Mouse (Mus musculus) mature B cell (primary cell): ENCODE data around the gene Myl9.
"Not testable (repeated sequence)": the region's sequence is repeated elsewhere in the genome, so short reads cannot be mapped to it uniquely, and the experiment has no call there.

Source experiments
- in situ Hi-C: fragments of 300-500 bp; cut with MboI; formaldehyde crosslinking; loops from 2 replicates; pipeline ENCODE4 v1.14.3; 2019

Gene Myl9

GRCm38 (mm10) chr2:156784016-156784585 is 8.9 kb downstream of the Myl9 start:
- in situ Hi-C loops = no loop called here

GRCm38 (mm10) chr2:156784891-156785290 is 9.7 kb downstream of the Myl9 start:
- in situ Hi-C loops = no loop called here

DNA sequence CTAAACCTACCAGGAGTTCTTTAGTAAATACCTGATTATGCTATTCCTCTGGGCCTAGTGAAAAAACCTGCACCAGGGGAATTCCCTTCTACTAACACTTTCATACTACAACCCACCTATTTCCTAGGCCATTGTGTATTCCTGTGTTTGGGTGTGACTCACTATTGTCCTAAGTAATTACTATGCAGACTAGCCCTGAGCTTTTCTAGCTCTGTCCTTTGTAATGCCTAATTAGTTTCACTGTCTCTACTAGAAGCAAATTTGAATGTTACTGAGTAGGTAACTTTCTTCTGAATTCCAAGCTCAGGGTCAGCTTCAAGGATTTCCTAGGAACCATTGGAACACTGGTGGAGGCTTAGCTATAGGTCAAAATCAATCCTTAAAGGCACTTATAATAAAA is 11.1 kb downstream of the Myl9 start:
- in situ Hi-C loops = not testable (repeated sequence)

- in situ Hi-C loops = no loop called here
Observed at GRCm38 (mm10) chr2:156787090-156787775, 12.0 kb downstream of the Myl9 start.

GRCm38 (mm10) chr2:156787776-156788105 is 12.5 kb downstream of the Myl9 start:
- in situ Hi-C loops = no loop called here

- in situ Hi-C loops = no loop called here
Observed at GRCm38 (mm10) chr2:156788836-156789235, 13.6 kb downstream of the Myl9 start.

DNA sequence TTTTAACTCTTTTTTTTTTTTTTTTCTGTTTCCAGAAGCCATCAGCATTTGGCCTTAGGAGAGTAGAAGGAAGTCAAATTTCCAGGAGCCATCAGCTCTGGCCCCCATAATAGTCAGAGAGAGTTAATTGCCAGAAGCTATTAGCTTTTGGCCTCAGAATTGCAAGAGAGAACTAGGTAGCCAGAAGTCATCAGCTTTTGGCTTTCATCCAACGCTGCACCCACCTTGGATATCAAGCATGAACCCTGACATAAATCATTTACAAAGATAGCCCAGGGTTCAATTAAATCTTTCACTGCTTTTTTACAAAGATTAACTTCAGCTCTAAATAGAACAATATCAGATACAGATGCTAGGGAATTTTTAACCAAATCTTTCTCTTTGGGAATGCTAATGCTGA is 23.3 kb downstream of the Myl9 start:
- in situ Hi-C loops = no loop called here

DNA sequence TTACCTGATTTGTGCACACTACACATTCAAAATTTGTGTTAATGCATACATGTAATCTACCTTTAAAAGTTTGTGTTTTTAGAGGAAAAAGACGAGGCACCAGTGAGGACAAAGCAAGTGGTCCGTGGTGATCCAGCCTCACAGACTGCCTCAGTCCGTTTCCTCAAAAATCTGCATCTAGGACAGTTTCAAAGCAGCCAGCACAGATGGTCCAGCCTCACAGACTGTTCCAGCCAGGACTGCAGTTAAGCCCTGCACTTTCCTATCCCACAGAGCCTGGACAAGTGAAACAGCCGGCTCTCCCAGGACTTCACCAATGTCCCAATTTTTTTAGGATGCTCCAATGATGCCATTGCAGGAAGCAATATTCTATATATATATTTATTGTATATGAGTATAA is 25.8 kb downstream of the Myl9 start:
- in situ Hi-C loops = no loop called here

DNA sequence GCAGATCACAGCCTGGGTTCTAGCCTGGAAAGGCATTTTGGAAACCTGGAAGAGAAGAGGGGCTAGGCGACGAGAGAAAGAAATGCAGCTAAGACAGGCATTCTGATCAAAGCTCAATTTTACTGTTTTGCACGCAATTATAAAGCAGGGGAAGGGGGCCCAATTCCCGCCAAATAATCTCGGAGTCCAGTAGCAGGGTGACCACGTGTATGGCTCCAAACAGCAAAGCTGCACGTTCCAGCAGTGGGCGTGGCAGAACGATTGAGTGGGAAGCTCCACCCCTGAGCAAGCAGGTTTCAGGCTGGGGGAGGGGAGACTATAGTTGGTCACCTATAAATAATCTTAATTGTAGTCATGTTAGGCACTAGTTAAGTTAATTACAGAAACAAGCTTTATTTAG is 26.9 kb downstream of the Myl9 start:
- in situ Hi-C loops = not testable (repeated sequence)

GRCm38 (mm10) chr2:156803698-156804372 is 28.6 kb downstream of the Myl9 start:
- in situ Hi-C loops = no loop called here

DNA sequence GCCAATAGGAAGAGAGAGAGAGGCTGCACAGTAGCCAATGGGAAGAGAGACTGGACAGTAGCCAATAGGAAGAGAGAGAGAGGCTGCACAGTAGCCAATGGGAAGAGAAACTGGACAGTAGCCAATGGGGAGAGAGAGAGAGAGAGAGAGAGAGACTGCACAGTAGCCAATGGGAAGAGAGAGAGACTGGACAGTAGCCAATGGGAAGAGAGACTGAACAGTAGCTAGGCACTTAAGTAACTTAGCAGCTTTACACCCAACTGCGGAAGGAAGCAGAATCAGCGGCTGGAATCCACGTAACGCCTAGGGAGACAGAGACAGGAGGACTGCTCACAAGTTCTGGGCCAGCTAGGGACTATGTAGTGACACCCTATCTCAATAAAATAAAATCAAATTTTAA is 29.4 kb downstream of the Myl9 start:
- in situ Hi-C loops = no loop called here

DNA sequence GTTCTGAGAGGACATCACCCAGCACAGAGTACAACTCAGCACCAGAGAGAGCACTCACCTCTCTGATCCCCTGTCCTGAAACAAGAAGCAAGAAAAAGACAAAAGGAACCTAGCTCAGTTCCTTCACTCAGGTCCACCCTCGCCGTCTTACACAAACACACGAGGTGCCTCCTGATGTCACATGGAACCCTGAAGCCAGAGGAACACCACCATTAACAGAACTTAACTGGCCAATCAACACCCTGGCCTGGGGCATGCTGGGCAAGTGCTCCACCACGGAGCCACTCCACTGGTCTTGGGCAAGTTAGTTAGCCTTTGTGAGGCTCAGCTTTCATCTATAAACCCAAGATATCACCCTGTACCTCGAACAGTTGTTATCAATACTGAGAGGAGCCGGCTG is 31.7 kb downstream of the Myl9 start:
- in situ Hi-C loops = no loop called here

DNA sequence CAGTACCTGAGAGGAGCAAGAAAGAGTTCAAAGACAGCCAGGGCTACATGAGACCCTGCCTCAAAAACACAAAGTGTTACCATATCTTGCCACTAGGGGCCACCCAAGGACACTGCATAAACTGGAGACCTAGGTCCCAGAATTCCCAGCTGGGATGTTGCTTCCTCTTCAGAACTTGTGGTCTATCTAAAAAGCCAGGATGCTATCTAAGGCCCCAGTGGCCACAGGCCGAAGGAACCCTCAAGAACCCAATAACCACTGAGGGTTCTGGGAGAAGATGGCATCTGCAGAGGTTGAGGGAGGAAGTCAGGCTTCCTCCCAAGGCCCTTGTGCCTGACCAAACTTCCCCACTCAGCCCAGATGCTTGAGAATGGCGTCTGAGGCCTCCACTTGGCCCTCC is 34.4 kb downstream of the Myl9 start:
- in situ Hi-C loops = no loop called here

DNA sequence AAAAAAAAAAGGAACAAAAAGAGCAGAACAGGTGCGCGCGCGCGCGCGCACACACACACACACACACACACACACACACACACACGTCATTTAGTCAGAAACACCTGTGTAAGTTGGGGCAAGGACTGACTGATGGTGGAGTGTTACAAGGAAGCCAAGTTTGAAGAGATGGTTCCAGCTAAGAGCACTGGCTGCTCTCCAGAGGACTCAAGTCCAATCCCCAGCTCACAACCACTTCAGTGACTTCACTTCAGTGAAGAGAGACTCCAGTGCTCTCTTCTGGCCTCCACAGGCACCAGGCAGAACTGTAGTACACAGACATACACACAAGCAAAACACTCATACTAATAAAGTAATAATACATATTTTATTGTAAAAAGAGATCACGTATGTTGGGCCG is 35.5 kb downstream of the Myl9 start:
- in situ Hi-C loops = no loop called here

DNA sequence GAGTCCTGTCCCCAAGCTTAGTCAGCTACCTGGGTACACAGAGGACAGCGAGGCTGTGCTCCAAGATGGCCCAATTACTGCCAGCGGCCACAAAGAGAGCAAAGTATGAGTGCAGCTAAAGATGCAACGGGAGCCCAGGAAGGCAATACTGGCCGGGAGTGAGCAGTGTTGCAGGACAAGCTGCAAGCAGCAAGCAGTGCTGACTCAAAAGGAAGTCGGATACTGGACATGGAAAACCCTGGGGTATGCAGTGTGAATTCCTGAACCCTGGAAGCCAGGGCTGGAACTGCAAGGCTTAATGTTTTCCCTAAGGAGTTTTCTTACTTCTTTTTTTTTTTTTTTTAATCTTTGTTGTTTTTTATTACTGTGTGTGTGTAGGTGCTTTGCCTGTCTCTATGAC is 36.3 kb downstream of the Myl9 start:
- in situ Hi-C loops = no loop called here

DNA sequence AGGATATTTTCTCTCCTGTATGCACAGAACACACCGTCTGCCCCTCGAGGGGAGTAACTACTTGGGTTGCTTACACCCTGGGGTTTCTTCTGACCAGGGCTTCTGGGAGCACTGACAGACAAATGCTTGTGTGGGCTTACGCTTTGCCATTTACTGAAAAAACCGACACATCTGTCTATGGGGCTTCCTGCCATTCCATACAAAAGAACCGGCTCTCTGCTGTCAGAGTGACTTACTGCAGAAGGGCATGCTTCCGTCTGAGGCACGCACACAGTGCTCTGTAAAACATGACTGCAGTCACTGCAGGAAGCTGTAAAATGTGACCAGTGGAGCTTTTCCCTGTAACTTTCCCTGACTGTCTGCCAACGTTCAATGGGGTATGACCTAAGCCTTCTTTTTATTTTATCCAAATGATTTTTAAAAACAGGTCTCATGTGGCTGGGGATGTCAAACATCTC is 39.2 kb downstream of the Myl9 start:
- in situ Hi-C loops = no loop called here

- in situ Hi-C loops = no loop called here
Observed at GRCm38 (mm10) chr2:156814893-156815292, 39.7 kb downstream of the Myl9 start.

DNA sequence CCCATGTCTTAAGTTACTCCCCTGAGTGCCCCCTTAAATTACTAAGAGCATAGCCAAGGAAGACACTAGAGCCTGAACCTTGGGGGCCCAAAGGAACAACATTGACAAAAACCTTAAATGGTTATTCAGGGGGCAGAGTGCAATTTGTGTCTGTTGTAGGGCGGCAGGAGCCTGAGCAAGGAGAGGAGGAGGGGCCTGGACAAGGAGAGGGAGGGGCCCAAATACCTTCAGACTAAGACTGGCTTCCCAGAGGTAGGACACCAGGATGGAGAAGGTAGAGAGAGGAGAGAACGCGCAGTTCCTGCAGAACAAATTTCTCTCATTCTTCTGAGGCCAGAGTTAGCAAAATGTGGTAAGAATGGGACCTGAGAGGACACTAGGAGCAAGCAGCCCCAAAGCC is 40.2 kb downstream of the Myl9 start:
- in situ Hi-C loops = no loop called here

- in situ Hi-C loops = no loop called here
Observed at GRCm38 (mm10) chr2:156816116-156816515, 40.9 kb downstream of the Myl9 start.

DNA sequence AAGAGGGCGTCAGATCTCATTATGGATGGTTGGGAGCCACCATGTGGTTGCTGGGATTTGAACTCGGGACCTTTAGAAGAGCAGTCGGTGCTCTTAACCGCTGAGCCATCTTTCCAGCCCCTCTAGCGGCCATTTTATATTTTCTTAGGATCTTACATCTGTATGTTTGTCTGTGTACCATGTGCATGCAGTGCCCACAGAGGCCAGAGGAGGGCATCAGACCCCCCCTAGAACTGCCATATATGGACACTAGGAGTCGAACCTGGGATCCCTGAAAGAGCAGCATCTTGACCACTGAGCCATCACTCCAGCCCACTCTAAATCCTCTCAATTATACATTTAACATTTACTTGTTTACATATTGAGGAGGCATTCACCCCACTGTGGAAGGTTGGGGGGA is 49.9 kb downstream of the Myl9 start:
- in situ Hi-C loops = not testable (repeated sequence)
